Mouse (Mus musculus) heart, postnatal 14 days (tissue): ENCODE data around the gene Nhej1. TPM values are rescaled to one million over a fixed set of nuclear protein-coding genes. Genes with fewer than 3 reads are reported as not detected.

Source experiments
- DNase-seq, 2 experiments: peaks; one replicate each; pipeline ENCODE4 v3.0.0; 2021 to 2022
- intact Hi-C: fragments of 180-260 bp; cut with DNase I; formaldehyde crosslinking; loops from one replicate; pipeline ENCODE4 v1.15.1; 2025
- total RNA-seq, 2 experiments: library from RNA; stranded (reverse); gene quantifications; 2 replicates each; pipeline ENCODE4 v1.2.3; 2021

Gene Nhej1
- total RNA-seq, 2 experiments from 2014 or later = 2.6 to 4.0 TPM

GRCm38 (mm10) chr1:75000496-75000895 is 124.5 kb downstream of the Nhej1 start:
- peak; percentile 14 to 29 for DNase-seq
- intact Hi-C loops = no loop called here

GRCm38 (mm10) chr1:74999173-74999572 is 125.8 kb downstream of the Nhej1 start:
- intact Hi-C loops = no loop called here

GRCm38 (mm10) chr1:74997231-74997630 is 127.8 kb downstream of the Nhej1 start:
- intact Hi-C loops = no loop called here
- no peak for DNase-seq

More at GRCm38 (mm10) chr1:74999173-74999572, 125.8 kb downstream of the Nhej1 start:
- DNase-seq = no peak

GRCm38 (mm10) chr1:74977001-74977400 is 148.0 kb downstream of the Nhej1 start:
- intact Hi-C loops = no loop called here
- DNase-seq = no peak

GRCm38 (mm10) chr1:74975936-74976335 is 149.1 kb downstream of the Nhej1 start:
- DNase-seq = no peak
- intact Hi-C loops = no loop called here

- intact Hi-C loops = no loop called here
- no peak for DNase-seq
Measured at GRCm38 (mm10) chr1:74973590-74973989, 151.4 kb downstream of the Nhej1 start.

- intact Hi-C loops = no loop called here
- DNase-seq = no peak
Measured at GRCm38 (mm10) chr1:74971353-74972050, 153.5 kb downstream of the Nhej1 start.

- intact Hi-C loops = no loop called here
- DNase-seq = no peak
Measured at GRCm38 (mm10) chr1:74967962-74968580, 156.9 kb downstream of the Nhej1 start.

GRCm38 (mm10) chr1:74964494-74965215 is 160.3 kb downstream of the Nhej1 start:
- DNase-seq = peak; percentile 76 to 87
- intact Hi-C loops = loop anchor here (2.0 kb wide), 1 partner anchor 52 kb away; no protein-coding TSS in a partner anchor

GRCm38 (mm10) chr1:74962853-74963227 is 162.2 kb downstream of the Nhej1 start:
- intact Hi-C loops = no loop called here

GRCm38 (mm10) chr1:74962126-74962852 is 162.7 kb downstream of the Nhej1 start:
- DNase-seq = no peak
- intact Hi-C loops = no loop called here

More at GRCm38 (mm10) chr1:74962853-74963227, 162.2 kb downstream of the Nhej1 start:
- no peak for DNase-seq

- no peak for DNase-seq
- intact Hi-C loops = no loop called here
Measured at GRCm38 (mm10) chr1:74961722-74962121, 163.3 kb downstream of the Nhej1 start.

GRCm38 (mm10) chr1:74960059-74960458 is 164.9 kb downstream of the Nhej1 start:
- no peak for DNase-seq
- intact Hi-C loops = no loop called here

- intact Hi-C loops = no loop called here
- peak; percentile 3 for DNase-seq
Measured at GRCm38 (mm10) chr1:74951556-74952210, 173.3 kb downstream of the Nhej1 start, which contains the start of gene Ihh. Ihh (minus strand) TSS chr1:74951672.

- peak in 1 of 2 experiments; percentile 3 for DNase-seq
- intact Hi-C loops = no loop called here
Measured at GRCm38 (mm10) chr1:74950576-74951490, 174.2 kb downstream of the Nhej1 start.

- intact Hi-C loops = no loop called here
- DNase-seq = no peak
Measured at GRCm38 (mm10) chr1:74950066-74950465, 174.9 kb downstream of the Nhej1 start.

GRCm38 (mm10) chr1:74949666-74950050 is 175.3 kb downstream of the Nhej1 start:
- DNase-seq = peak; percentile 62 to 69
- intact Hi-C loops = loop anchor here (5.0 to 10.0 kb wide), 2 partner anchors 68 to 305 kb away; no protein-coding TSS in a partner anchor

- peak; percentile 66 to 78 for DNase-seq
- intact Hi-C loops = loop anchor here (5.0 to 10.0 kb wide), 2 partner anchors 68 to 306 kb away; no protein-coding TSS in a partner anchor
Measured at GRCm38 (mm10) chr1:74948784-74949665, 176.0 kb downstream of the Nhej1 start.
